Mouse (Mus musculus) limb, embryonic 12.5 days (tissue): ENCODE results near the gene Ankle1. TPM values are rescaled to one million over a fixed set of nuclear protein-coding genes. Genes with fewer than 3 reads are reported as not detected.

Experiments
- ATAC-seq: fragments of 200-750 bp; cut with Nextera tagmentation; 2 replicates; pipeline ENCODE4 v1.8.0; 2017; ENCODE audit warnings: low read depth, moderate TSS enrichment; ENCODE audit not compliant: insufficient number of reproducible peaks, insufficient read depth, low FRiP score, low TSS enrichment
- H3K27ac ChIP-seq: fragments of 300-500 bp; sonication (generic); 2 replicates; pipeline ENCODE4 v1.5.1; 2016; ENCODE audit warnings: mild to moderate bottlenecking, moderate library complexity
- H3K27me3 ChIP-seq: fragments of 300-500 bp; sonication (generic); 2 replicates; pipeline ENCODE4 v1.6.1; 2016; ENCODE audit warnings: mild to moderate bottlenecking, moderate library complexity
- H3K36me3 ChIP-seq: fragments of 300-500 bp; sonication (generic); 2 replicates; pipeline ENCODE4 v1.6.1; 2016; ENCODE audit warnings: mild to moderate bottlenecking, moderate library complexity
- H3K4me1 ChIP-seq: fragments of 300-500 bp; sonication (generic); replicated peaks from 2 replicates; pipeline ENCODE4 v1.6.1; 2016
- H3K4me2 ChIP-seq: fragments of 300-500 bp; sonication (generic); 2 replicates; pipeline ENCODE4 v1.6.1; 2016; ENCODE audit warnings: mild to moderate bottlenecking, moderate library complexity
- H3K4me3 ChIP-seq: fragments of 300-500 bp; sonication (generic); replicated peaks from 2 replicates; pipeline ENCODE4 v1.5.1; 2016; ENCODE audit warnings: mild to moderate bottlenecking
- H3K9ac ChIP-seq: fragments of 300-500 bp; sonication (generic); replicated peaks from 2 replicates; pipeline ENCODE4 v1.6.1; 2016; ENCODE audit warnings: mild to moderate bottlenecking, moderate library complexity
- H3K9me3 ChIP-seq: fragments of 300-500 bp; sonication (generic); 2 replicates; pipeline ENCODE4 v1.6.1; 2016; ENCODE audit warnings: mild to moderate bottlenecking, moderate library complexity
- WGBS: fragments of 180-500 bp; shearing (Covaris S2); methylation state at CpG from one replicate; pipeline ENCODE4 v1.1.7; 2016; 5-methylcytosine and 5-hydroxymethylcytosine counted together
- polyA plus RNA-seq: library from polyadenylated mRNA; unstranded; fragments of >200 nt; fragmentation: Nextera tagmentation; extraction: Ambion mirVana; gene quantifications from 2 replicates; pipeline ENCODE4 v1.2.1, GENCODE M21; 2016

The Ankle1 gene
- 41.5 and 44.1 TPM in 2 replicates for polyA plus RNA-seq

DNA sequence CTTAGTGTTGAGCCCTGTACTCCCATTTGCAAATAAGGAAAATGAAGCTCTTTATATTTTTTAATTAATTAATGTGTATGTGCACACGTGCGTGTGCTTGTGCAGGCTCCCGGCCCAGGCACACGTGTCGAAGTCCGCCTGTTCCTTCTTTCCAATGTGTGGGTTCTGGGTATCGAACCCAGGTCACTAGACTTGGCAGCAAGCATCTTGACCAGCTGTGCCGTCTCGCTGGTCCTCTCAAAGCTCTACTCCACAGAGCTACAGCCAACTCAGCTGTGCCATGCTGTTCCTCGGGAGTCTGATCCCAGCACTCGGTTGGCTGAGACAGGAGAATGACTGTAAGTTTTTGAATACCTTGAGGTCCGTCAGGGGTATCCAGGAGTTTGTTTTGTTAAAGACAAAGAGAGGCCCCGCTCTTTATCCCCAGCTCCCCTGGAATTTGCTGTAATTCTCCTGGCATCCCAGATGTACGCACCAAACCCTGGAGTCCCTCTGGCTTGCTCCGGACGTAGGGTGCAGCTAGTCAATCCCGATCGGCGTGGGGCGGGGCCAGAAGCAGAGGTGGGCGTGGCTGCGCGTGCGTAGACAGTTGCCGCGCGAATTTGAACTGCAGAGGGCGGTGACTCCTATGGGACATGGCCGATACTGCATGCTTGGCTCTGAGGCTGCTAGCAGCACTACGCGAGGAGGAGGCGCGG is at the start of gene Ankle1:
Gene Ankle1 (plus strand): TSS at position 610 of the 698 bp plus-strand sequence.
- Histone ChIP-seq H3K9me3 (no peaks in the 10 kb centered on the region), H3K4me1 (peaks cover 16% of the 10 kb centered on the region), H3K4me3 (peak within 1 kb of the TSS; percentile 70), H3K36me3 (peaks cover 52% of the 10 kb centered on the region), H3K27me3 (no peaks in the 10 kb centered on the region), H3K9ac (peak within 1 kb of the TSS; percentile 73), H3K4me2 (peak within 1 kb of the TSS; percentile 95), H3K27ac (peak within 1 kb of the TSS; percentile 60)
- 18% methylated on average over 33 of the region's 33 CpGs for WGBS
- ATAC-seq = peak; percentile 81

DNA sequence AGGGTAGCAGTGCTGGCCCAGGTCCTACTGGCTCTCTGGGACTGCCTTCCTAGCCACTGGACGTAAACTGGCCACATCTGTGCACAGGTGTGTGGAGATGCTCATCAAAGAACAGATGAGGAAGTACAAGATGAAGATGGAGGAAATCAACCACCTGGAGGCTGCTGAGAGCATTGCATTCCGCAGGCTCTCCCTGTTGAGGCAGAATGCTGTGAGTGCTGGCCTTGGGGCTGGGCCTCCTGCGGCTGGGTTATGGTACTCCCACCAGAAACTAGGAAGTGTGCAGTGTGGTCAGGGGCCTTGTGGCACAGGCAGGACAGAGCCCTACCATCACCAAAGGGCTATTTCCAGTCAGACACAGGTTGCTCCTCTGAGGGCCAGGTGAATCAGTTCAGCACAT is 47.8 kb upstream of the Ankle1 start:
- H3K9ac ChIP-seq = no peak overlapping the region
- H3K27ac ChIP-seq = no peak overlapping the region
- WGBS = 87% methylated on average over 3 of the region's 3 CpGs

DNA sequence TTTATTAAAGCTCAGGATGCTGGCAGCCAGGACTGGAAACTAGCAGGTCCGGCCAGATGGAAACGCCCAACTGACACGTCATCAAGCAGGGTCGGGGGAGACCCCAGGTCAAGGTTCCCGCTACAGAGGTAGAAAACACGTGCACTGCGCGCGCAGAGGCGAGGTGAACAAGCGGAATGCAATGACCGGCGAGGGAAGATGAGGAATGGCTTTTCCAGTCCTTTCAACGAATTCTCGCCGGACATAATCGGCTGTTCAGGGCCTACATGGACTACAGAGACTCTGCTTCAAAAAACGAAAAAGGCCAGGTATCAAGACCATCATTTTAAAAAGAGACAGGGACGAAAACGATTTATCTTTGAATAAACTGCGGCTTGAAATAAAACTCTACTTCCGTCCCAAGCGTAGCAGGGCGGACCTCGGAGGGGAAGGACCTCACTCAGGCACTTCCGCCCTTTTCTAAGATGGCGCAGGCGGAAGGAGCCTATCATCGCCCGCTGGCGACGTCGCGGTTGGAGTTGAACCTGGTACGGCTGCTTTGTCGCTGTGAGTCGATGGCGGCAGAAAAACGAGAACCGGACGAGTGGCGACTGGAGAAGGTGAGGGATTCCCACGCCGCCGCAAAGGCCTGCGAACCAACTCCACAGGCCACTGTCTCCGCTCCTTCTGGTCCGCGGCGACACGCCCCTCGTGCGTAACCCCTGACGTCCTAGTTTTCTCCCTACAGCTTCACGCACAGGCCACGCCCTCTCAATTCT is 38.9 kb upstream of the Ankle1 start, which contains the start of gene Use1:
Gene Use1 (plus strand): TSS at position 78 of the 758 bp plus-strand sequence.
- H3K9me3 ChIP-seq = no peaks in the 10 kb centered on the region
- no peaks in the 10 kb centered on the region for H3K27me3 ChIP-seq
- H3K4me1 ChIP-seq = peaks cover 19% of the 10 kb centered on the region
- whole genome bisulfite sequencing = under 1% methylated on average over 56 of the region's 56 CpGs
- H3K36me3 ChIP-seq = peaks cover 19% of the 10 kb centered on the region
- peak; percentile 68 for ATAC-seq
- H3K4me2 ChIP-seq = peak within 1 kb of the TSS; percentile 86
- H3K9ac ChIP-seq = peak within 1 kb of the TSS; percentile 64
- H3K27ac ChIP-seq = peak within 1 kb of the TSS; percentile 89
- H3K4me3 ChIP-seq = peak within 1 kb of the TSS; percentile 61

More for the DNA sequence above, 47.8 kb upstream of the Ankle1 start:
- Histone ChIP-seq H3K9me3 (no peaks in the 10 kb centered on the region), H3K27me3 (no peaks in the 10 kb centered on the region), H3K4me3 (no peak overlapping the region), H3K4me2 (no peak overlapping the region), H3K4me1 (no peaks in the 10 kb centered on the region), H3K36me3 (peaks cover 83% of the 10 kb centered on the region)
- ATAC-seq = no peak

DNA sequence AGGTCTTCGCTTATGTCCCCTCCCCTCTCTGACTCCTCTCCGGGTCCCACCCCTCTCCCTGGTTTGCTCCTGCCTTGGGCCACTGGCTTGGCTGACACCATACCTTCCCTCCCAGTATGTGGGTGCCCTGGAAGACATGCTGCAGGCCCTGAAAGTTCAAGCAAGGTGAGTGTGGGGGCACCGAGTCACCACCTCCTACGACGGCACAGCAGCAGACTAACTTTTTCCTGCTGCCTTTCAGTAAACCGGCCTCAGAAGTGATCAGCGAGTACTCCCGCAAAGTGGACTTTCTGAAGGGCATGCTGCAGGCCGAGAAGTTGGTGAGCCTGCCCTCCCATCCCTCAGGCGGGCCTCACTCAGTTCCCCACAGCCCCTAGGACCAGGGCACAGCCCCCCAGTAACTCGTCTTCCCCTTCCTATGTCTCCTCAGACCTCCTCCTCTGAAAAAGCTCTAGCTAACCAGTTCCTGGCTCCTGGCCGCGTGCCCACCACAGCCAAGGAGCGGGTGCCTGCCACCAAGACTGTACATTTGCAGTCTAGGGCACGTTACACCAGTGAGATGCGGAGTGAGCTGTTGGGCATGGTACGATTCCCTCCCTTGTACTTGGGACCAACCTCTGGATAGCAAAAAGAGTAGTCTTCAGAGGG is 38.2 kb upstream of the Ankle1 start:
- H3K27ac ChIP-seq = peak overlapping the region; percentile 89
- peak overlapping the region; percentile 86 for H3K4me2 ChIP-seq
- no peaks in the 10 kb centered on the region for H3K27me3 ChIP-seq
- peaks cover 19% of the 10 kb centered on the region for H3K36me3 ChIP-seq
- 54% methylated on average over 17 of the region's 17 CpGs for WGBS
- H3K4me1 ChIP-seq = peaks cover 19% of the 10 kb centered on the region
- H3K4me3 ChIP-seq = peak overlapping the region; percentile 61
- ATAC-seq = peak; percentile 77; the same call in 1 of the 2 replicates
- H3K9me3 ChIP-seq = no peaks in the 10 kb centered on the region
- peak overlapping the region; percentile 64 for H3K9ac ChIP-seq

DNA sequence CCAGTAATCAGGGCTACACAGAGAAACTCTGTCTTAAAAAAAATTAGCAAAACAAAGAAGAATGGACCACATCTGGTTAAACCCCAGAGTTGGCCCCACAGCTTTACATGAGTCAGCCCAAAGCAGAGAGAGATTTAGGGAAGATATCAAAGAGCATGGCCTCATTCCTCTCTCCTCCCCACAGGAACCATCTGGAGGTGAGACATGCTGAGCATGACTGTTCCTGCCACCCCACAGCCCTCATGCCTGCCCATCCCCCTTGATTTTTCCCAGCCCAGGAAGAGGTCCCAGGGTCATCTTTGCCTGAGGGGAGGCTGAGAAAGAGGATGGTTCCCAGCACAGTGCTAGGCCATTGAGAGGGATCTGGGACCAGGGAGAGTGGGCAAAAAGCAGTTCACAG is 37.4 kb upstream of the Ankle1 start:
- Histone ChIP-seq H3K27ac (no peak overlapping the region), H3K4me3 (no peak overlapping the region), H3K4me1 (peaks cover 19% of the 10 kb centered on the region), H3K27me3 (no peaks in the 10 kb centered on the region), H3K9ac (no peak overlapping the region), H3K36me3 (peaks cover 25% of the 10 kb centered on the region), H3K4me2 (peak overlapping the region; percentile 86; the same call in 1 of the 2 replicates), H3K9me3 (no peaks in the 10 kb centered on the region)
- no peak for ATAC-seq

DNA sequence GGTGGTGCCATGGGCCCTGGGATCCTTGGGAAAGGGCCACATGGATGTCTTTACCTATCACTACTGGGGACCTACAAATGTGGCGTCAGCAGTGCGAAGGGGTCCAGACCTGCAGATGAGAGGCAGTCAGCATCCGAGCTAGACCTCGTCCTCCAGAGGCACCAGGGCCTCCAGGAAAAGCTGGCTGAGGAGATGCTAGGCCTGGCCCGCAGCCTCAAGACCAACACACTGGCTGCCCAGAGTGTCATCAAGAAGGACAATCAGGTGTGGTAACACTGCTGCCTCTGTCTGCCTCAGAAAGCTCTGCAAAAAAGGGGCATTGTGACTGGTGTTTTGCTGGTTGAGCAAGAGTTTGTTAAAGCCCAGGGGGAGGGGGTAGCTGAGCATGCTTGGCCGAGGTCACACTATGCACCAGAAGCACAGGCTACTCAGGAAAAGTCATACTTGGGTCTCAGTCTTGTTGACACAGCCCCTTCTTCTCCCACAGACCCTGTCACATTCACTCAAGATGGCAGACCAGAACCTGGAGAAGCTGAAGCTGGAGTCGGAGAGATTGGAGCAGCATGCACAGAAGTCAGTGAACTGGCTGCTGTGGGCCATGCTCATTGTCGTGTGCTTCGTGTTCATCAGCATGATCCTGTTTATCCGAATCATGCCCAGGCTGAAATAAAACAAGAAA is 36.6 kb upstream of the Ankle1 start:
- no peak overlapping the region for H3K27ac ChIP-seq
- H3K9ac ChIP-seq = no peak overlapping the region
- no peak overlapping the region for H3K4me2 ChIP-seq
- 0 out of 2 replicates have a peak overlapping the region, but pooled peaks have one; percentile 2 for H3K4me3 ChIP-seq
- no peak for ATAC-seq
- no peaks in the 10 kb centered on the region for H3K27me3 ChIP-seq
- no peaks in the 10 kb centered on the region for H3K9me3 ChIP-seq
- WGBS = 95% methylated on average over 10 of the region's 10 CpGs
- H3K4me1 ChIP-seq = peaks cover 19% of the 10 kb centered on the region
- peaks cover 33% of the 10 kb centered on the region for H3K36me3 ChIP-seq

DNA sequence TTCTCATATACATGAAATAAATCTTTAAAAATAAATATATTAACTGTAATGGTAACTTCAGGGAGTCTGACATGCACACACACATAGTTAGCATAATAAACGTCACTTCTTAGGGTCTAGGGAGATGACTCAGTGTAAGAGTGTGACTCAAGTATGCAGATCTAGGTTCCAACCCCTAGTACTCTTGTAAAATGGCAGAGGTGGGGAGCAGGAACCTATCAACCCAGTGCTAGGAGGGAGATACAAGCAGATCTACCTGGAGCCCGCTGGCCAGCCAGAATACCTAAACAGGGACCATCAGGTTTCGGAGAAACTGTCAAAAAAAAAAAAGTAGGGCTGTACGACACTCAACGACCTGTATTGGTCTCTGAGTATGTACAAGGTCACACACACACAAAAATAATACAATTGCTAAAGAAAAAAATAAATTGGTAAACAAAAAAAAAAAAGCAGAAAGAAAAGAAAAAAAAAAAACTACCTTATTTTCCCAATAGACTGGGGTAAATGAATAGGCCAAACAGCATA is 35.0 kb upstream of the Ankle1 start:
- Histone ChIP-seq H3K27me3 (no peaks in the 10 kb centered on the region), H3K27ac (no peak overlapping the region), H3K9ac (no peak overlapping the region), H3K4me1 (peaks cover 24% of the 10 kb centered on the region), H3K9me3 (no peaks in the 10 kb centered on the region), H3K36me3 (peaks cover 43% of the 10 kb centered on the region), H3K4me3 (peak overlapping the region; percentile 74), H3K4me2 (peak overlapping the region; percentile 53)
- 28% methylated on average over 5 of the region's 5 CpGs for WGBS
- no peak for ATAC-seq

DNA sequence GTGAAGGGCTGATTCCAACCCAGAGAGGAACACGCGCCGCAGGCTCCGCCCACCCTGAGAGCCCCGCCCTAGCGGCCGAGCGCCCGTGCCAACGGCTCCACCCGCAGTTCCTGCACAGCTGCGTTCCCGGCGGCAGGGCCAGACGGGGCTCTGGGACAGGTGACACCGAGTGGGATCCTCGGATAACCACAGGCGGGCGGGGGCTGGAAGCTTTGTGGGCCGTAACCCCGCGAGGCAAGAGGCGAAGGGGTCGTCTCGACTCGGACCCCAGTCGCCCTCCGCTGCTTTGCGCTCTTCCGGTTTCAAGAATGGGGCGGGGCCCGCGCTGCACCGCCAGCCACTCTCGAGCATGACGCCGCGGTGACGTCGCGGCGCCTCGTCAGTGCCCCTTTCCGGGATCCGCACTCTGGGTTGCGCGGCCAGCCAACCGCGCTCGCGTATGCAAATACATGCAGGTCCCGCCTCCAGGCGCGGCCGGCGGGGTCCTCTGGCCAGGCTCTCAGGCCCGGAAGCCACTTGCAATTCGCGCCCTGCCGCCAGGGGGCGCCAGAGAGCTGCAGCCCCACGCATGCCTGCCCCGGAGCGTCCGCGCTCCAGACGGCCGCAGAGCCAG is 34.5 kb upstream of the Ankle1 start, which contains the start of gene Ocel1:
Gene Ocel1 (plus strand): TSS at position 63 of the 613 bp plus-strand sequence.
- no peaks in the 10 kb centered on the region; the same call in 1 of the 2 replicates for H3K27me3 ChIP-seq
- 1% methylated on average over 68 of the region's 68 CpGs for WGBS
- peak within 1 kb of the TSS; percentile 53 for H3K4me2 ChIP-seq
- H3K27ac ChIP-seq = peak within 1 kb of the TSS; percentile 59
- H3K4me3 ChIP-seq = peak within 1 kb of the TSS; percentile 74
- peaks cover 26% of the 10 kb centered on the region for H3K4me1 ChIP-seq
- H3K9ac ChIP-seq = peak within 1 kb of the TSS; percentile 56; the same call in 1 of the 2 replicates
- peaks cover 43% of the 10 kb centered on the region for H3K36me3 ChIP-seq
- peak; percentile 83 for ATAC-seq
- H3K9me3 ChIP-seq = no peaks in the 10 kb centered on the region

DNA sequence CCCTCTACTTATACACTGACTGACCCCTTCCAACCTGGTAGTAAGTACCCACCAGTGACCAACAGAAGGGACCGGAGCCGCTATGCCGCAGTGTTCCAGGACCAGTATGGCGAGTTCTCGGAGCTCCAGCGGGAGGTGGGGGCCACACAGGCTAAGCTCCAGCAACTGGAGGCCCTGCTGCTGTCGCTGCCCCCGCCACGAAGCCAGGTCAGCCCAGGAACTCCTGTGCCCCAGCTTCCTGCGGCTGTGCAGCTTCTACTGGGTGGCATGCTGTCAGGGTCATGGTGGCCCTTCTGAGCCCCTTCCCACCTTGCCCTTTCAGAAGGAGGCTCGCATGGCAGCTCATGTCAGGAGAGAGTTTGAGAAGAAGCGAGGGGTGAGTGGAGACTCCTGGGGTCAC is 33.4 kb upstream of the Ankle1 start:
- H3K27me3 ChIP-seq = peaks cover 6% of the 10 kb centered on the region; the same call in 1 of the 2 replicates
- WGBS = 90% methylated on average over 12 of the region's 12 CpGs
- 0 out of 2 replicates have a peak overlapping the region, but pooled peaks have one; percentile 6 for H3K4me3 ChIP-seq
- ATAC-seq = no peak
- no peak overlapping the region for H3K4me2 ChIP-seq
- peaks cover 34% of the 10 kb centered on the region for H3K4me1 ChIP-seq
- H3K36me3 ChIP-seq = peaks cover 47% of the 10 kb centered on the region
- H3K9me3 ChIP-seq = no peaks in the 10 kb centered on the region
- no peak overlapping the region for H3K27ac ChIP-seq
- H3K9ac ChIP-seq = no peak overlapping the region

DNA sequence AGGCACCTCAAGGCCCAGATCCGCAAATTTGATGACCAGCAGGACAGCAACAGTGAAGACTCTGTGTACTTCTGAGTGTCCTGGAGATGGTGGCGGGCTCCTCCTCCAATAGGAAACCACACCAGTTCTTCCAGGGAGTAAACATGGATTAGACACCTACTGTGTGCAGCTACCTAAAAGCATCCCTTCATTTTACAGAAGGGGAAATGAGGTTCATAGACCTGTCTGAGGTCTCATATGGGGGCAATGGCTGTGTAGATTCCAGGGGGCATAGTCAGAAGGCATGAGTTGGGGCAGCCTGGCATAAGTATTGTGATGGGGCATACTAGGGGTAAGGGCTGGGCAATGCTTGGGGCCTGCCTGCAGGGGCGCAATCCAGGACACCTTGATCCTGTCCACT is 32.8 kb upstream of the Ankle1 start:
- Histone ChIP-seq H3K9me3 (no peaks in the 10 kb centered on the region), H3K9ac (no peak overlapping the region), H3K4me1 (peaks cover 29% of the 10 kb centered on the region), H3K4me3 (no peak overlapping the region), H3K27me3 (peaks cover 11% of the 10 kb centered on the region; the same call in 1 of the 2 replicates), H3K36me3 (peaks cover 52% of the 10 kb centered on the region), H3K4me2 (no peak overlapping the region), H3K27ac (no peak overlapping the region)
- 84% methylated on average over 3 of the region's 3 CpGs for WGBS
- ATAC-seq = no peak
